Mouse (Mus musculus): ENCODE results near the gene 2610021A01Rik.
"Not testable (repeated sequence)": the region's sequence is repeated elsewhere in the genome, so short reads cannot be mapped to it uniquely, and the experiment has no call there.

DNA sequence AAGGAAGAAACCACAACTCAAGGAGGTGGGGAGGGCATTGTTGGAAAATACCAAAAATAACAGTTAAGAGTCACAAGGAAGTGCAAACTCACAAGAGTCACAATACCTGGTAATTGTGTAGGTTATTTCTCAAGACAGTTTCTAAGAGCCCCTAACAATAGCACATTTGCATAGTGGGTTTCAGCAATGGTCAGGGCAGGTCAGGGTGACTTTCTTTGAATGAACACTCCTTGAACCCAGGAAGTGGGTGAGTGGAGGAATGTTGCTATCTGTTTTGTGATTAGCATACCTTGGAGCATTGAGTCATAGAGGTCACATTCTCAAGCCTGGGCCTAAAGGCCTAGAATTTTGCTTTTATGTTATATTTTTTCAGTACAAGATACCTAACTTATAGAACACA lies 11.2 kb upstream of the 2610021A01Rik start:
- TF ChIP-seq GATA1, TAL1 (IDR thresholded peaks at IDR 0.05; ENCODE audit: low read length): not testable (repeated sequence)
